Mouse (Mus musculus) monocyte, adult 59 days (primary cell): Measurements from ENCODE around the gene Neurod2. TPM values are rescaled to one million over a fixed set of nuclear protein-coding genes. Genes with fewer than 3 reads are reported as not detected.

Experiments
- total RNA-seq, 2 experiments: library from RNA; stranded (reverse); gene quantifications; one replicate each; pipeline ENCODE4 v1.2.4; 2023

Gene Neurod2
- total RNA-seq: not detected

DNA sequence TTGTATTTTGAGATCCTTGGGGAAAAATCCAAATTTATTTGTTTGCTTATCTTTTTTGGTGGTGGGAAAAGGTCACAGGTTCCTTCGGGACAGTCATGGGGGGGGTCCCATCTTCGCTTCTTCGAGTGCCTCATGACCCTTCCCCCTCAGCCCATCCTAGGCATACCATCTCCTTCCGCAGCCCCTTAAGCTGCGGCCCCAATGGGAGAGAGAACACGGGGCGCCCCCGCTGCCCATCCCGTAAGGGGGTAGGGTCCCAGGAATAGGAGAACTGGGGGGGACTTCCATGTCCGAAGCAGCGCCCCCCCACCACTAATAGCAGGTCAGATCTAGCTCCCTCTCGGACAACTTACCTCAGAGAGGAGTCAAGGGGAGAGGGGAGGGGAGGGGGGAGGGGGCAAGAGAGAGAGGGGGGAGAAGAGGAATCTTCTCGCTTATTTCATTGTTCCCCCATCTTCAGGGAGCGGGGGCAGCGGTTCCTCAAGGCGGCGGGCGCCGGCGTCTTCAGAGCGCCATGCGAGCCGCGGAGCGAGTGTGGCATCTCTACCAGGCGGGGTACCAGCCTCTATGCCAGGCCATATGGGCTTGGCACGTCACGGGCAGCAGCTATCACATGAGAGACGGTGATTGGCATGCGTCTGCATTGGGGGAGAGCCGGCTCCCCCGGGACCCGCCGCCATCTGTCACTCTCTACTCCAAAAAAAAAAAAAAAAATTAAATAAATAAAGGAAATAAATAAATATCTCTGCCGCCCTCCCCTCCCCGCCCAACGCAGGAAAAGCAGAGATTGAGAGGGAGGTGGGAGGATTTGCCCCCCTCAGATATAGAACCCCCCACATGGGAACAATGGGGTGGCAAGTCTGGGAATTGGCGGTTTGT lies at the start of gene Neurod2:
TSS of gene Neurod2 (minus strand) at position 568 of the 879 bp plus-strand sequence.

DNA sequence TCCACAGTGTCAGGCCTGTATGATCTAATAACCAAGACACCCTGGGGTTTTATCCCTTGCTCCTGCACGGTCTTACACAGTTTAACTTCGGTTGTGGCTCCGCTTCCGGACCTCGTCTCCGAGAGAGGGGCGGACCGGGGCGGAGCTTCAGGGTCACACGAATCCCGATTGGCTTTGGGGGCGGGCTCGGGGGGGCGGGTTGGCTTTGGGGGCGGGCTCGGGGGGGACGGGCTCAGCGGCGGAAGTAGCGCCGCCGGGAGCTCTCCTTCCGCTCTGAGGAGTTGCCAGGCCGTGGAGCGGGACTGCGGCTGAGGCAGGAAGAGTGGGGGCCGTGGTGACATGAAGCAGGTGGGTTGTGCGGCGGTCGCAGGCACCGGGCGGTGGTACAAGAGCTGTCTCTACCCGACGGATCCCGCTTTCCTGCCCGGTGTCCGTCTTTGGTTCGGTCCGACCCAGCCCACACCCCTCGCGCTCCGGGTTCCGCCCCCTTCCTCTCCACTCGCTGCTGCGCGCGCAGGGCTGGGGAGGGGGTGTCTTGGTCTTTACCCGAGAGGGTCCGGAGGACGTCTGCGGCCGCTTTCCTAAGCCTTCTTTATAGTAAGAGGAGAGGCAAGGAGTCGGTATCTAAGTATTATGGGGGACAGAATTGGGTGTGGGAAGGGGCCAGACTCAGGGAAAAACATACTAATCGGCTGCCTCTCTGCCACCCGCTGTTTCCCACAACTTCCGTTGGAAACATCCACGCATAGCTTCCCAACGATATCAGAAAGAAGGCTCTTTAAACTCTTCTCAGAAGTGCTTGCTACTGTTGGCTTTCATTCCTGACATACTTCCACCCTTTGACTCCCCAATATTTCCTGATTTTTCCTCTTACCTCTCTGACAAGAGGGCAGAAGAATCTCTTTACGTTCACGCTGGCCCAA lies 29.0 kb upstream of the Neurod2 start, which contains the start of gene Stard3:
TSS of gene Stard3 (plus strand) at position 208 of the 923 bp plus-strand sequence.

DNA sequence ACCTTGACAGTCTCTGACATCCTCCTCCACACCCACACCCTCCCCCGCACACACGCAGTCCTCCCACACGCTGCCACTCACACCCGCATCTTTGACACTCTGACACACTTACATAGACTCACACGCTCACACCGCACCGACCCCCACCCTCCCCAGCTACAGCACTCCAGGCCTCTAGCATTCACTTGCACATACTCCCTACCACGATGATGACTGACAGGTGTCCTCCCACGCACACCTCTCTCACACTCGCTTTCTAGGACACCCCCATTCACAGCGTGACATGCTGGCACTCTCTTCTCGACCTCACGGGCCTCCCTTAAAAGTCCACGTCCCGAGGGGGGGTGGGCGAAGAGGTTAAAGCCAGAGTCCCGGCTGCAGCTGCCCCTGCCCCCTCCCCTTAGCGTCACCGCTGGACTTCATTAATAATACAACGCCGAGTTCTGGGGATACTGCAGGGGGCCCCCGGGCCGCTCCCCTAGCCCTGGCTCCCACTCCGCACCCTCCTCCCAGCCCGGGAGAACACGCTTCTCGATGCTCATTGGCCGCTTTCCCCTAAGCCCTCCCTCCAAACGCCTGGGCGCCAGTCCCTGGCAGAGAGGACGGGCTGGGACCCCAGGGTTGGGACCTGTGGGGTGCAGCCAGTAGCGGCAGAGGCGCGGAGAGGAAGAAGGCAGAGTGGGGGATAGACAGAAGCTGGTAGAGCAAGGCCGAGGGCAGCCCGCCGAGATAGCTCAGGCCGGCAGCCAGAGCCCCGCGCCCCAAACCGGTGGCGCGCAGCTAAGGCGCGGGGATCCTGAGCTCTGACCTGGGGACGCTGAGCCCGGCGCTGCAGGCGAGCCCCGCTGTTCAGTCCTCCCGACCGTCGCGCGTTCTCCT lies 18.9 kb upstream of the Neurod2 start, which contains the start of gene Ppp1r1b:
TSS of gene Ppp1r1b (plus strand) at position 322 of the 879 bp plus-strand sequence.

Other genes with a start within 250 kb of the Neurod2 start
- 10 to 100 TPM; 45.8 to 48.2 TPM for gene Fbxl20, start 179.2 kb downstream of the Neurod2 start, total RNA-seq
- gene Med1, start 136.4 kb downstream of the Neurod2 start, total RNA-seq: 10 to 100 TPM; 48.0 to 52.5 TPM
- gene Cdk12, start 126.6 kb downstream of the Neurod2 start, total RNA-seq: 10 to 100 TPM; 71.2 to 74.7 TPM
- gene Ppp1r1b, start 18.8 kb upstream of the Neurod2 start, total RNA-seq: not detected
- 10 to 100 TPM; 69.1 to 91.2 TPM for gene Stard3, start 28.7 kb upstream of the Neurod2 start, total RNA-seq
- not detected for gene Tcap, start 54.2 kb upstream of the Neurod2 start, total RNA-seq
- not detected for gene Pnmt, start 56.8 kb upstream of the Neurod2 start, total RNA-seq
- 1 to 10 TPM; 4.0 to 4.1 TPM for gene Pgap3, start 70.8 kb upstream of the Neurod2 start, total RNA-seq
- 1 to 10 TPM; 3.2 to 4.6 TPM for gene Erbb2, start 82.8 kb upstream of the Neurod2 start, total RNA-seq
- gene Mien1, start 109.3 kb upstream of the Neurod2 start, total RNA-seq: 10 to 100 TPM; 55.1 to 60.0 TPM
- gene Grb7, start 116.7 kb upstream of the Neurod2 start, total RNA-seq: not detected
- 10 to 100 TPM; 19.1 to 27.8 TPM for gene Ikzf3, start 216.4 kb upstream of the Neurod2 start, total RNA-seq
- gene Zpbp2, start 221.4 kb upstream of the Neurod2 start, total RNA-seq: 1 to 10 TPM in 1 of 2 experiments, not detected in 1; 3.4 TPM